Mouse (Mus musculus): Measurements from ENCODE around the gene Aco2. TPM values are rescaled to one million over a fixed set of nuclear protein-coding genes. Genes with fewer than 3 reads are reported as not detected.

The Aco2 gene
- total RNA-seq (2022): 100 to 1,000 TPM; 297 to 630 (median 469) TPM

- peak; percentile 99 for DNase-seq
Measured at GRCm38 (mm10) chr15:81872262-81873136, at the start of gene Aco2. Aco2 (plus strand) TSS chr15:81872309.

- DNase-seq: no peak
Measured at GRCm38 (mm10) chr15:81822631-81823030, 49.5 kb upstream of the Aco2 start.

- DNase-seq: no peak
Measured at GRCm38 (mm10) chr15:81824832-81825231, 47.3 kb upstream of the Aco2 start.

- no peak for DNase-seq
Measured at GRCm38 (mm10) chr15:81828426-81829207, 43.5 kb upstream of the Aco2 start.

- DNase-seq: no peak
Measured at GRCm38 (mm10) chr15:81829208-81829580, 42.9 kb upstream of the Aco2 start.

GRCm38 (mm10) chr15:81830530-81830929 lies 41.6 kb upstream of the Aco2 start:
- no peak for DNase-seq

GRCm38 (mm10) chr15:81831136-81831825 lies 40.8 kb upstream of the Aco2 start:
- peak; percentile 90 for DNase-seq

GRCm38 (mm10) chr15:81832219-81832618 lies 39.9 kb upstream of the Aco2 start:
- no peak for DNase-seq

GRCm38 (mm10) chr15:81833481-81833880 lies 38.6 kb upstream of the Aco2 start:
- no peak for DNase-seq

GRCm38 (mm10) chr15:81834171-81834841 lies 37.8 kb upstream of the Aco2 start:
- no peak for DNase-seq

GRCm38 (mm10) chr15:81835007-81835880 lies 36.9 kb upstream of the Aco2 start:
- no peak for DNase-seq

- peak; percentile 88 for DNase-seq
Measured at GRCm38 (mm10) chr15:81836124-81836821, 35.8 kb upstream of the Aco2 start.

- no peak for DNase-seq
Measured at GRCm38 (mm10) chr15:81836966-81837920, 34.9 kb upstream of the Aco2 start.

GRCm38 (mm10) chr15:81838554-81839235 lies 33.4 kb upstream of the Aco2 start:
- DNase-seq: no peak

GRCm38 (mm10) chr15:81839634-81840033 lies 32.5 kb upstream of the Aco2 start:
- DNase-seq: peak; percentile 87

GRCm38 (mm10) chr15:81840306-81840705 lies 31.8 kb upstream of the Aco2 start:
- DNase-seq: no peak

GRCm38 (mm10) chr15:81842275-81842674 lies 29.8 kb upstream of the Aco2 start:
- DNase-seq: no peak

- no peak for DNase-seq
Measured at GRCm38 (mm10) chr15:81845033-81845625, 27.0 kb upstream of the Aco2 start.
